Mouse (Mus musculus): ENCODE measurements around the gene Napsa.

GRCm38 (mm10) chr7:44626068-44626385, 53.8 kb downstream of the Napsa start:
- TF ChIP-seq ZNF384 (IDR thresholded peaks at IDR 0.05; ENCODE audit: low read depth, low read length) (no peak), MAFK (IDR thresholded peaks at IDR 0.05; ENCODE audit: insufficient read depth, low read depth, low read length) (no peak), CHD2 (IDR thresholded peaks at IDR 0.05; ENCODE audit: low read depth, low read length) (no peak), ZC3H11A (IDR thresholded peaks at IDR 0.05; ENCODE audit: borderline replicate concordance, low read depth, low read length) (no peak)
